Mouse (Mus musculus) gonadal fat pad, adult 2 months (tissue): ENCODE results near the gene Zfp575. TPM values are rescaled to one million over a fixed set of nuclear protein-coding genes. Genes with fewer than 3 reads are reported as not detected.
"Not testable (repeated sequence)": the region's sequence is repeated elsewhere in the genome, so short reads cannot be mapped to it uniquely, and the experiment has no call there.

Experiments
- DNase-seq: peaks from one replicate; pipeline ENCODE4 v3.0.0-alpha.2; 2012; ENCODE audit warnings: low read depth
- polyA plus RNA-seq: library from polyadenylated mRNA; depleted of rRNA; stranded (reverse); fragments of >200 nt; gene quantifications from 2 replicates; pipeline ENCODE4 v1.2.3, GENCODE M21; 2012; rRNA removed

Zfp575 gene
- 0.04 and 0.06 TPM in 2 replicates for polyA plus RNA-seq

GRCm38 (mm10) chr7:24587330-24588105, at the start of gene Zfp575, which contains the start of gene Ethe1:
Gene Zfp575, minus strand, starts transcription at chr7:24587641.
Gene Ethe1, plus strand, starts transcription at chr7:24587543.
- DNase-seq: no peak

GRCm38 (mm10) chr7:24637046-24637445, 49.6 kb upstream of the Zfp575 start:
- DNase-seq: no peak

GRCm38 (mm10) chr7:24636264-24636663, 48.8 kb upstream of the Zfp575 start, which contains the start of gene Lypd3:
Gene Lypd3, plus strand, starts transcription at chr7:24636550.
- DNase-seq: no peak

- DNase-seq: no peak
These were observed 42.9 kb upstream of the Zfp575 start for GRCm38 (mm10) chr7:24630116-24630880.

GRCm38 (mm10) chr7:24629672-24630071, 42.2 kb upstream of the Zfp575 start:
- DNase-seq: no peak

GRCm38 (mm10) chr7:24628685-24629610, 41.5 kb upstream of the Zfp575 start:
- DNase-seq: no peak

- DNase-seq: no peak
These were observed 35.5 kb upstream of the Zfp575 start for GRCm38 (mm10) chr7:24622967-24623366.

GRCm38 (mm10) chr7:24621193-24621592, 33.8 kb upstream of the Zfp575 start:
- DNase-seq: no peak

GRCm38 (mm10) chr7:24619671-24620397, 32.4 kb upstream of the Zfp575 start:
- no peak for DNase-seq

GRCm38 (mm10) chr7:24618374-24618773, 30.9 kb upstream of the Zfp575 start:
- not testable (repeated sequence) for DNase-seq

- no peak for DNase-seq
These were observed 30.3 kb upstream of the Zfp575 start for GRCm38 (mm10) chr7:24617763-24618162.

- DNase-seq: no peak
These were observed 27.4 kb upstream of the Zfp575 start for GRCm38 (mm10) chr7:24614816-24615215.

GRCm38 (mm10) chr7:24612308-24612910, 25.0 kb upstream of the Zfp575 start:
- DNase-seq: no peak

GRCm38 (mm10) chr7:24611709-24612108, 24.3 kb upstream of the Zfp575 start:
- no peak for DNase-seq

GRCm38 (mm10) chr7:24610879-24611494, 23.5 kb upstream of the Zfp575 start:
- DNase-seq: no peak

- no peak for DNase-seq
These were observed 22.9 kb upstream of the Zfp575 start, which contains the start of gene Phldb3 for GRCm38 (mm10) chr7:24610144-24610878. Gene Phldb3, plus strand, starts transcription at chr7:24610763.

- DNase-seq: no peak
These were observed 21.1 kb upstream of the Zfp575 start for GRCm38 (mm10) chr7:24608561-24608960.

- peak; percentile 64 for DNase-seq
These were observed 20.6 kb upstream of the Zfp575 start for GRCm38 (mm10) chr7:24608017-24608416.

GRCm38 (mm10) chr7:24606046-24606445, 18.6 kb upstream of the Zfp575 start:
- DNase-seq: no peak
